Mouse (Mus musculus) urinary bladder, postnatal 25 days (tissue): ENCODE measurements around the gene Lipe.
A peak's percentile ranks its signal among the peaks of the same experiment; 100 is the strongest.

ENCODE experiments used
- DNase-seq: peaks from one replicate; pipeline ENCODE4 v3.0.0; 2022; ENCODE audit warnings: low spot score

The Lipe gene

GRCm38 (mm10) chr7:25385850-25386555 lies 12.5 kb downstream of the Lipe start:
- peak; percentile 56 for DNase-seq

- no peak for DNase-seq
Measured at GRCm38 (mm10) chr7:25385259-25385658, 13.3 kb downstream of the Lipe start.

GRCm38 (mm10) chr7:25384818-25385217 lies 13.7 kb downstream of the Lipe start:
- no peak for DNase-seq

- no peak for DNase-seq
Measured at GRCm38 (mm10) chr7:25384318-25384717, 14.2 kb downstream of the Lipe start.

- DNase-seq = no peak
Measured at GRCm38 (mm10) chr7:25383891-25384290, 14.6 kb downstream of the Lipe start.

DNA sequence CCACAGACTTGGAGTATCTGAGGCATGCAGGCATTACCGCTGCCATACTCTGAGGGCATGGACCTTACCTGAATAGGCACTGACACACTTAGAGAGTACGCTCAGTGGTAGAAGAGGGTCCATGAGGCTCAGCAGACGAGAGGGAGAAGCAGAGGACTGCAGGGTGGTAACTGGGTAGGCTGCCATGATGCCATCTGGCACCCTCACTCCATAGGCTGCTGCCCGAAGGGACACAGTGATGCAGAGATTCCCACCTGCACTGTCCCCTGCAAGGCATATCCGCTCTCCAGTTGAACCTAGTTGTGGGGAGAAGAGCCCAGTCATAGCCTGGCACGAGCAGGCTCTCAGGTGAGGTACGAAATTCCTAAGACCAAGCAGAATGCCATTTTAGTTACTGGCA lies 15.1 kb downstream of the Lipe start:
- DNase-seq = no peak

DNA sequence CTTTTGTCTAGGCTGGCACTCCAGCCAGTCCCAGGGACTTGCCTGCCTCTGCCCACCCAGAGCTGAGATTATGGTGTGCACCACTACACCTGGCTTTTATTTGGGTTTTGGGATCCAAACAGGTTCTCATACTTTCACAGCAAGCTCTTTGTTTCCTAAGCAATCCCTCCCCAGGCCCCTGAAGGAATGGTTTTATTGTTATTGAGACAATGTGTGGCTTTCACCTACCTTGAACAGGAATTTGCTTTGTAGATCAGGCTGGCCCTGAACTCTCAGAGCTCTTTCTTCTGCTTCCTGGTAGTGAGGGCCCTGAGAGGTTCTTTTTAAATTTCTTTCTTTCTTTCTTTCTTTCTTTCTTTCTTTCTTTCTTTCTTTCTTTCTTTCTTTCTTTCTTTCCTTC lies 16.0 kb downstream of the Lipe start:
- DNase-seq = no peak

GRCm38 (mm10) chr7:25381284-25381680 lies 17.2 kb downstream of the Lipe start:
- no peak for DNase-seq

DNA sequence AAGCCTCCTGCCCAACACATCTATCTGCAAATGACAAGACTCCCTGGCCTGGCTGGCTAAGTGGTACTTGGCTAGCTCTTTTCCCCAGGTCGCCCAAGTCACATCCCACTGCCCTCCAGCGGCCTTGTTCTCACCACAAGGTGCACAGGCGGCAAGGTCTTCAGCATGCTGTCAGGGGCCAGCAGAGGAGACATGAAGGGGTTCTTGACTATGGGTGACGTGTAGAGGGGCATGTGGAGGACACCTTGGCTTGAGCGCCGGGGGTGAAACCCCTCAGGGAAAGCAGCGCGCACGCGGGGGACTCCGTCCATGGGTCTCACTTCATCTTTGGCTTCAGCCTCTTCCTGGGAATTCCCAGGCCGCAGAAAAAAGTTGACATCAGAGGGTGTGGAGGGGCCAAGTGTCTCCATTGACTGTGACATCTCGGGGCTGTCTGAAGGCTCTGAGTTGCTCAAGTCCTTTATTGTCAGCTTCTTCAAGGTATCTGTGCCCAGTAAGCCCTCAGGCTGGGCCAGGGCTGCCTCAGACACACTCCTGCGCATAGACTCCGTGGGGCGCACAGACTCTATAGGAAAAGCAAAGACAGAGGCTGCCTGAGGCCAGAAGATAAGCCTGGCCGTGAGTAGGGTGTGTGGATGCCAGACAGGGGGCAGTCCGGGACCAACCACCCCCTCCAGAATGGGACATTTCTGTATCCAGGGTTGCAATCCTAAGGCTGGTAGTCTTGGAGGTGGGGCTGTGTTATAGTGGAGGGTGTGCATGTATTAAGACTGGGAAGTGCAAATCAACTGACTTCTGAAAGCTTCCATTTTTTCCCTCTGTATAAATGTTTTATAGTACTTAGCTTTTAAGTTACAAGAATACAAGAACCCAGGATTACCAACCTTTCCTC lies 17.9 kb downstream of the Lipe start:
- no peak for DNase-seq

GRCm38 (mm10) chr7:25379551-25380351 lies 18.8 kb downstream of the Lipe start:
- DNase-seq = no peak

- DNase-seq = no peak
Measured at GRCm38 (mm10) chr7:25378181-25379100, 20.1 kb downstream of the Lipe start.

GRCm38 (mm10) chr7:25377100-25377700 lies 21.3 kb downstream of the Lipe start:
- no peak for DNase-seq

GRCm38 (mm10) chr7:25376556-25376955 lies 22.0 kb downstream of the Lipe start:
- peak; percentile 75 for DNase-seq

DNA sequence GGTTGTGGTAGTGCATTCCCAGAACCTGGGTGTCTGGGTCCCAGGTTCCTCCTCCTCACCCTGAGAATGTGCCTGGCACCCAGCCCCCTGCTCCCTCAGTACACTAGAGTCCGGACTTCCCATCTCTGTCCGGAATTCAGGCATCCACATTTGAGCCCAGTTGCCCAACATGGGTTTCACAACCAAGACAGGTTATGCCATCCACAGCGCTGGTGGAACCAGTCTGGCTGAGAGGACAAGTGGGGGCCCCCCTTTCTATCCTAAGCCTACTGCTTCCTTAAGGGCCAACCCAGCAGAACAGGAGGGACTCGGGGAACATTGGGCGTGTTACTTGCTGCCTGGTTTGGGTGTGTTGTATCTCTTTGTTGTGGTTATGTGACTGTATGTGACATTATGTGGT lies 26.1 kb downstream of the Lipe start:
- DNase-seq = no peak

DNA sequence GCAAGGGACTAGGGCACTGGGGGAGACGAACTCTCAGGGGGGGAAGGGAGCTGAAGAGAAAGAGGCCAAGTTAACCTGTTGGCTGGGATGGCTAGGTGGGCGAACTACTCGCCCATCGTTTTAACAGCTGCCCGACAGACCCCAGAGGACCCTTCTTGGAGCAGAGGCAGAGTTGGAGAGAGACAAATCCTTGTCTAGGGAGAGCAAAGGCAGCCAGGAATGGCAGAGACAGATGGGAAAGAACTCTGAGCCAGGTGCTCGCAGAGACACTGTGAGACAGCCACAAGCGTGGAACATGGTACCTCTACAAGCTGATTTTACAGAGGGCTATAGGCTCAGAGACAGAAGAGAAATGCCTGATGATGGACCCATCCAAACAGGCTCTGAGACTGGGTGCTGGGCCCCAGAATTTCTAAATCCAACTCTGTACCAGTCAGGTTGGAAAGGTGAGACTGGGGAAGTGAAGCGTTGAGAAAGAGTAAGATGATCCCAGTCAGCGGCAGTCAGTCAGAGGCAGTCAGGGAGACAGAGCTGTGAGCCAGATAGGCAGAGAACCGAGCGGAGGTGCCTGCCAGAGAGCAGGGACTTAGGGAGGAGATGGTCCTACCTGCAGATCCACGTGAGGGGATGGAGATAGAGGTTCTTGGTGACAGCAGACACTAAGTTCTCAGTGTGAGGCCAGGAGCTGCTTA lies 29.3 kb downstream of the Lipe start, which contains the start of gene Cnfn:
Gene Cnfn (minus strand): TSS at position 667 of the 692 bp plus-strand sequence.
- no peak for DNase-seq

- DNase-seq = no peak
Measured at GRCm38 (mm10) chr7:25368333-25368732, 30.2 kb downstream of the Lipe start.

GRCm38 (mm10) chr7:25367632-25368293 lies 30.7 kb downstream of the Lipe start:
- no peak for DNase-seq

DNA sequence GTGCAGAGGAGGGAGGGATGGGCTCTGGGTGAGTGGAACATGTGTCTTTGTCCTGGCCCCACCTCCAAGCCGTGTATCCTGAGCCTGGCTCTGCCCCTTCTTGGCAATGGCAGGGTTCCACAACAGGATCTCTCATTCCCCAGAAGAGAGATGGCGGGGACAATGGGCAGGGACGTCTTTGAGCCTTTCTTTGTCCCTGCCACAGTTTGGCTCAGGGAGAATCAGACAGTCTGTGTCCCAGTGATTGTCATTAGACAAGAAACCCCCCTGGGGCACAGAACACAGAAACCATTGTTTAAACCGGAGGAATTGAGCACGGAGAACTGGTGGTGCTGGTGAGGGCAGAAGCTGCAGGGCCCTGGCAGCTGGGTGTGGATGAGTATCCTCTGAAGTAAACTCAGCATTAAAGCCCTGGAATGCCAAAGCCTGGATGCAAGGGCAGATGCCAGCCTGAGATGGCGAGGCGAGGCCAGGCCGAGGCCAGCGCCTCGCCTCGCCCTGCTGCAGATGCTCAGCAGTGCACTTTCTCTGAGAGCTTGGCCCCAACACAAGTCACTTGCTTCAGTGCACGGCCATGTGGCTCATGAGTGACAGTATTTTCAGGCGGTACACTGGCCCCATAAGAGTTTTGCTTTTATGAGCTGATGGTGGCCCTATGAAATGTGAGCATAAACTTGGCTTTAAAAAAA lies 32.4 kb downstream of the Lipe start:
- DNase-seq = no peak

GRCm38 (mm10) chr7:25363632-25364031 lies 34.9 kb downstream of the Lipe start:
- no peak for DNase-seq
